10 mouse cellular contexts compared by ENCODE assay signal in genomic region chr9:27308561-27308960, GRCm38 (mm10). TPM values are rescaled to one million over a fixed set of nuclear protein-coding genes. Genes with fewer than 3 reads are reported as not detected.
DNase-seq lines count a peak whose midpoint lies in the region; ATAC-seq and TF ChIP-seq lines count a peak whose summit lies in the region.
"Had no signal": no experiment of that assay in that cellular context is flagged by ENCODE, and none has a peak within 500 bp of the region (broad histone marks: within the 10 kb centered on the region; RNA-seq: fewer than 3 reads in every experiment).

No protein-coding gene starts in this region.

- no peak overlapping the region for H3K9ac ChIP-seq in stomach, embryonic 14.5 days (replicated peaks; ENCODE audit: low read depth, low read length)
- H3K9ac ChIP-seq in stomach, postnatal 0 days (ENCODE audit: low read length): no peak overlapping the region
- peak overlapping the region; percentile 25 for H3K9ac ChIP-seq in forebrain, embryonic 14.5 days (ENCODE audit: low read length)
- peak overlapping the region; percentile 15; the same call in 1 of the 2 replicates for H3K9ac ChIP-seq in midbrain, embryonic 12.5 days (replicated peaks)
- no peak overlapping the region for H3K9ac ChIP-seq in stomach, embryonic 16.5 days (ENCODE audit: low read length)
- H3K9ac ChIP-seq: intestine, embryonic 15.5 days had no signal

- WGBS in stomach, embryonic 14.5 days: 39% methylated on average over 6 of the region's 6 CpGs
- WGBS in stomach, postnatal 0 days: 33% methylated on average over 6 of the region's 6 CpGs
- WGBS in forebrain, embryonic 14.5 days: 24% methylated on average over 6 of the region's 6 CpGs
- 21% methylated on average over 6 of the region's 6 CpGs for WGBS in midbrain, embryonic 12.5 days
- WGBS in stomach, embryonic 16.5 days: 41% methylated on average over 6 of the region's 6 CpGs

- TF ChIP-seq CTCF in stomach, postnatal 0 days (IDR thresholded peaks at IDR 0.05; ENCODE audit: low read depth): no peak

- H3K27ac ChIP-seq in stomach, embryonic 14.5 days (ENCODE audit: low read length): no peak overlapping the region
- no peak overlapping the region for H3K27ac ChIP-seq in stomach, postnatal 0 days (replicated peaks)
- H3K27ac ChIP-seq in forebrain, embryonic 14.5 days (ENCODE audit: low read depth, low read length): peak overlapping the region; percentile 56
- H3K27ac ChIP-seq in midbrain, embryonic 12.5 days (replicated peaks): peak overlapping the region; percentile 79
- H3K27ac ChIP-seq in stomach, embryonic 16.5 days (ENCODE audit: low read length): no peak overlapping the region
- H3K27ac ChIP-seq: intestine, embryonic 15.5 days had no signal

- no peak overlapping the region for H3K4me2 ChIP-seq in stomach, embryonic 14.5 days (replicated peaks; ENCODE audit: low read depth, low read length)
- H3K4me2 ChIP-seq in stomach, postnatal 0 days (replicated peaks; ENCODE audit: low read depth): no peak overlapping the region
- H3K4me2 ChIP-seq in forebrain, embryonic 14.5 days (ENCODE audit: low read length): peak overlapping the region; percentile 1; the same call in 1 of the 2 replicates
- peak overlapping the region; percentile 13; the same call in 1 of the 2 replicates for H3K4me2 ChIP-seq in midbrain, embryonic 12.5 days (replicated peaks)
- no peak overlapping the region for H3K4me2 ChIP-seq in stomach, embryonic 16.5 days (ENCODE audit: low read depth, low read length)
- H3K4me2 ChIP-seq: intestine, embryonic 15.5 days had no signal

- ATAC-seq in stomach, embryonic 14.5 days (ENCODE audit: insufficient number of reproducible peaks, insufficient read depth, low FRiP score, low read depth): 0 out of 2 replicates have a peak, but pooled peaks have one; percentile 25
- no peak for ATAC-seq in stomach, postnatal 0 days (ENCODE audit: low FRiP score, low TSS enrichment)
- peak; percentile 75 for ATAC-seq in forebrain, embryonic 14.5 days
- ATAC-seq in midbrain, embryonic 12.5 days (ENCODE audit: low FRiP score, low read depth): peak; percentile 84
- ATAC-seq in stomach, embryonic 16.5 days (ENCODE audit: insufficient read depth, low FRiP score): 0 out of 2 replicates have a peak, but pooled peaks have one; percentile 11
- ATAC-seq: intestine, embryonic 15.5 days had no signal

- no peaks in the 10 kb centered on the region for H3K27me3 ChIP-seq in stomach, embryonic 14.5 days (ENCODE audit: control insufficient read depth, insufficient read depth, low read length)
- no peaks in the 10 kb centered on the region for H3K27me3 ChIP-seq in stomach, postnatal 0 days (ENCODE audit: control insufficient read depth, insufficient read depth, low read length)
- H3K27me3 ChIP-seq in forebrain, embryonic 14.5 days (replicated peaks; ENCODE audit: control insufficient read depth, insufficient read depth, low read length): no peaks in the 10 kb centered on the region
- no peaks in the 10 kb centered on the region for H3K27me3 ChIP-seq in midbrain, embryonic 12.5 days
- H3K27me3 ChIP-seq in stomach, embryonic 16.5 days (ENCODE audit: control insufficient read depth, insufficient read depth, low read length): no peaks in the 10 kb centered on the region
- H3K27me3 ChIP-seq: intestine, embryonic 15.5 days had no signal

- no peak for DNase-seq in stomach, postnatal 0 days (ENCODE audit: low spot score)
- DNase-seq in forebrain, embryonic 14.5 days (ENCODE audit: low spot score): peak; percentile 76
- no peak for DNase-seq in adrenal gland, postnatal 4 days (ENCODE audit: low spot score in 2 of 2)
- DNase-seq in spleen, adult 12 weeks (ENCODE audit: low spot score): no peak
- no peak for DNase-seq in heart, postnatal 14 days
- DNase-seq: gastrocnemius, postnatal 14 days had no signal

- intact Hi-C loops in heart, postnatal 14 days (cut with DNase I): no loop called here

- TF ChIP-seq EP300 in stomach, postnatal 0 days (optimal IDR thresholded peaks at IDR 0.05): no peak

- no peak overlapping the region for H3K4me3 ChIP-seq in stomach, embryonic 14.5 days (ENCODE audit: low read depth, low read length)
- no peak overlapping the region for H3K4me3 ChIP-seq in stomach, postnatal 0 days (ENCODE audit: low read depth, low read length)
- no peak overlapping the region for H3K4me3 ChIP-seq in forebrain, embryonic 14.5 days (ENCODE audit: low read depth, low read length)
- H3K4me3 ChIP-seq in midbrain, embryonic 12.5 days: no peak overlapping the region
- H3K4me3 ChIP-seq in stomach, embryonic 16.5 days (replicated peaks; ENCODE audit: low read length): no peak overlapping the region
- H3K4me3 ChIP-seq: intestine, embryonic 15.5 days had no signal

- H3K36me3 ChIP-seq in stomach, embryonic 14.5 days (ENCODE audit: control insufficient read depth, insufficient read depth, low read length): no peaks in the 10 kb centered on the region
- no peaks in the 10 kb centered on the region for H3K36me3 ChIP-seq in stomach, postnatal 0 days (ENCODE audit: control insufficient read depth, insufficient read depth, low read length)
- H3K36me3 ChIP-seq in forebrain, embryonic 14.5 days (ENCODE audit: control insufficient read depth, insufficient read depth, low read length): peaks cover 11% of the 10 kb centered on the region
- peaks cover 12% of the 10 kb centered on the region; the same call in 1 of the 2 replicates for H3K36me3 ChIP-seq in midbrain, embryonic 12.5 days
- H3K36me3 ChIP-seq in stomach, embryonic 16.5 days (ENCODE audit: control insufficient read depth, insufficient read depth, low read length): no peaks in the 10 kb centered on the region
- H3K36me3 ChIP-seq: intestine, embryonic 15.5 days had no signal

- H3K4me1 ChIP-seq in stomach, embryonic 14.5 days (ENCODE audit: control insufficient read depth, insufficient read depth, low read length): 0 out of 2 replicates have a peak, but pooled peaks cover 2% of the 10 kb centered on the region
- no peaks in the 10 kb centered on the region for H3K4me1 ChIP-seq in stomach, postnatal 0 days (replicated peaks; ENCODE audit: control insufficient read depth, insufficient read depth)
- peaks cover 39% of the 10 kb centered on the region for H3K4me1 ChIP-seq in forebrain, embryonic 14.5 days (ENCODE audit: control insufficient read depth, insufficient read depth, low read length)
- peaks cover 52% of the 10 kb centered on the region for H3K4me1 ChIP-seq in midbrain, embryonic 12.5 days
- no peaks in the 10 kb centered on the region for H3K4me1 ChIP-seq in stomach, embryonic 16.5 days (ENCODE audit: control insufficient read depth, insufficient read depth, low read length)
- H3K4me1 ChIP-seq: intestine, embryonic 15.5 days had no signal

- H3K9me3 ChIP-seq in stomach, embryonic 14.5 days (ENCODE audit: control insufficient read depth, low read depth, low read length): no peaks in the 10 kb centered on the region
- no peaks in the 10 kb centered on the region for H3K9me3 ChIP-seq in stomach, postnatal 0 days (ENCODE audit: control insufficient read depth, low read length)
- H3K9me3 ChIP-seq in forebrain, embryonic 14.5 days (replicated peaks; ENCODE audit: control insufficient read depth, low read length): no peaks in the 10 kb centered on the region
- no peaks in the 10 kb centered on the region for H3K9me3 ChIP-seq in midbrain, embryonic 12.5 days
- no peaks in the 10 kb centered on the region for H3K9me3 ChIP-seq in stomach, embryonic 16.5 days (replicated peaks; ENCODE audit: control insufficient read depth, low read length)
- H3K9me3 ChIP-seq: intestine, embryonic 15.5 days had no signal

RNA-seq across cellular contexts. Expression of gene Igsf9b, which starts 9.6 kb away (rescaled TPM):
- polyA plus RNA-seq in stomach, embryonic 14.5 days (2014; fragmentation: Nextera tagmentation; extraction: Ambion mirVana): 5.9 and 6.0 TPM in 2 replicates
- 6.0 TPM in 2 replicates for polyA plus RNA-seq in stomach, postnatal 0 days (2015; fragmentation: Nextera tagmentation; extraction: Ambion mirVana)
- 5.1 and 7.5 TPM in 2 replicates for polyA plus RNA-seq in forebrain, embryonic 14.5 days (2014; fragmentation: Nextera tagmentation; extraction: Ambion mirVana)
- polyA plus RNA-seq in midbrain, embryonic 12.5 days (2016; fragmentation: Nextera tagmentation; extraction: Ambion mirVana): 8.1 and 8.8 TPM in 2 replicates
- polyA plus RNA-seq in stomach, embryonic 16.5 days (2015; fragmentation: Nextera tagmentation; extraction: Ambion mirVana): 7.1 and 8.2 TPM in 2 replicates
- total RNA-seq in adrenal gland, postnatal 4 days (2021): 1 to 10 TPM; 6.7 to 8.2 TPM
- 1 to 10 TPM; 7.0 to 8.0 TPM for total RNA-seq in heart, postnatal 14 days (2021)

Comparison
In these comparisons a context has a peak if more than half of its experiments do, and no peak if none do; other contexts are left out.
1. H3K27ac ChIP-seq: peak in forebrain, embryonic 14.5 days (single experiment) and midbrain, embryonic 12.5 days (single experiment); none in stomach, embryonic 14.5 days (single experiment), stomach, postnatal 0 days (single experiment) and stomach, embryonic 16.5 days (single experiment).
2. H3K4me2 ChIP-seq: peak in forebrain, embryonic 14.5 days (single experiment) and midbrain, embryonic 12.5 days (single experiment); none in stomach, embryonic 14.5 days (single experiment), stomach, postnatal 0 days (single experiment) and stomach, embryonic 16.5 days (single experiment).
3. H3K9ac ChIP-seq: peak in forebrain, embryonic 14.5 days (single experiment) and midbrain, embryonic 12.5 days (single experiment); none in stomach, embryonic 14.5 days (single experiment), stomach, postnatal 0 days (single experiment) and stomach, embryonic 16.5 days (single experiment).